Mouse (Mus musculus) erythroblast, embryonic 14.5 days (primary cell): ENCODE data around the gene Sptb. TPM values are rescaled to one million over a fixed set of nuclear protein-coding genes. Genes with fewer than 3 reads are reported as not detected.

ENCODE experiments used
- H3K27me3 ChIP-seq: 2 replicates; pipeline ENCODE4 v1.6.1; 2012; ENCODE audit warnings: inconsistent platforms; ENCODE audit not compliant: control insufficient read depth
- H3K36me3 ChIP-seq: 2 replicates; pipeline ENCODE4 v1.6.1; 2012; ENCODE audit warnings: mild to moderate bottlenecking, inconsistent platforms; ENCODE audit not compliant: control insufficient read depth
- H3K4me1 ChIP-seq: 2 replicates; pipeline ENCODE4 v1.6.1; 2012; ENCODE audit warnings: inconsistent platforms; ENCODE audit not compliant: control insufficient read depth
- H3K4me3 ChIP-seq: replicated peaks from 2 replicates; pipeline ENCODE3; 2012; ENCODE audit warnings: moderate library complexity, mild to moderate bottlenecking, inconsistent platforms
- H3K9me3 ChIP-seq: 2 replicates; pipeline ENCODE4 v1.6.1; 2012; ENCODE audit warnings: low read length, inconsistent platforms, mixed read lengths; ENCODE audit not compliant: control insufficient read depth
- GATA1 ChIP-seq: IDR thresholded peaks from 2 replicates; pipeline ENCODE4 v1.6.1; 2012; ENCODE audit warnings: low read length, inconsistent platforms, mixed read lengths
- TAL1 ChIP-seq: IDR thresholded peaks from 3 replicates; pipeline ENCODE4 v1.6.1; 2012; ENCODE audit warnings: low read length, inconsistent platforms, mixed read lengths
- polyA plus RNA-seq: library from polyadenylated mRNA; stranded (reverse); fragments of >175 nt; gene quantifications from 2 replicates; pipeline ENCODE4 v1.2.3, GENCODE M21; 2012

Sptb gene
- polyA plus RNA-seq, 1 experiment: 204 TPM

DNA sequence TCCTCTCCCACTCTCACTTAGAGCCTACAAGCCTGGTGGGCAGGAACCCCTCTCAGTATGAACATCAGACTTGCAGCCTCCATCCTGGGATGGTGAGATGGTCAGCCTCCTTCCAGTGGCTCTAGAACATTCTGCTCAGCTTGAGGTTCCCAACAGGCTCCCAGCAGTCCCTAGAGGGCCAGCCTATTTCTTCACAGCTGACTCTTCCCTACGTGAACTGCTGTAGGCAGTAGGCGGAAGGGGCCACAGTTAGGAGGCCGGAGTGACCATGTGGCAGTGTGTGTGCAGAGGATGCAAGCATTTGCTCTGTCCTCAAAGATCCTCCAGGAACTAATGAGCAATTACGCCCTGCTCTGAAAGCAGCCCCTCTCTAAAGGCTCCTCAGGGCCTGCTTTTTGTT, 92.2 kb downstream of the Sptb start:
- TF ChIP-seq TAL1 (no peak), GATA1 (no peak)
- H3K36me3 ChIP-seq: peaks cover 100% of the 10 kb centered on the region
- H3K4me1 ChIP-seq: peaks cover 2% of the 10 kb centered on the region
- H3K4me3 ChIP-seq: no peak overlapping the region
- no peaks in the 10 kb centered on the region for H3K9me3 ChIP-seq
- H3K27me3 ChIP-seq: no peaks in the 10 kb centered on the region; the same call in 1 of the 2 replicates

DNA sequence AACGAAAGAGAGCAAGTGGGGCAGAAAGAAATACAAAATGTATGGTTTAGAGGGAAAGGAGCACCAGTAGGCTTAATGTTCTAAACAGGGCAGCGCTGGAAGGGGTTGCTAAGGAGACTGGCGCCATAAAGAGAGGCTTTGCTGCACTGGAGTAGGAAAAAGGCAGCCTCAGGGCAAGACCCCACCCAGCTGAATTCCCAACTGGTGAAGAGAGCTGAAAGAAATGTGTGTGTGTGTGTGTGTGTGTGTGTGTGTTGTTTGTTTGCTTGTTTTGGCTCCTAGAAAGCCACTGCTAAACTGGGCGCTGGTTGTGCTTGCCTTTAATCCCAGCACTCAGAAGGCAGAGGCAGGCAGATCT, 94.8 kb downstream of the Sptb start:
- Histone ChIP-seq H3K4me3 (no peak overlapping the region), H3K27me3 (no peaks in the 10 kb centered on the region; the same call in 1 of the 2 replicates), H3K36me3 (peaks cover 100% of the 10 kb centered on the region), H3K9me3 (no peaks in the 10 kb centered on the region), H3K4me1 (peaks cover 2% of the 10 kb centered on the region)
- TF ChIP-seq GATA1 (no peak), TAL1 (no peak)

DNA sequence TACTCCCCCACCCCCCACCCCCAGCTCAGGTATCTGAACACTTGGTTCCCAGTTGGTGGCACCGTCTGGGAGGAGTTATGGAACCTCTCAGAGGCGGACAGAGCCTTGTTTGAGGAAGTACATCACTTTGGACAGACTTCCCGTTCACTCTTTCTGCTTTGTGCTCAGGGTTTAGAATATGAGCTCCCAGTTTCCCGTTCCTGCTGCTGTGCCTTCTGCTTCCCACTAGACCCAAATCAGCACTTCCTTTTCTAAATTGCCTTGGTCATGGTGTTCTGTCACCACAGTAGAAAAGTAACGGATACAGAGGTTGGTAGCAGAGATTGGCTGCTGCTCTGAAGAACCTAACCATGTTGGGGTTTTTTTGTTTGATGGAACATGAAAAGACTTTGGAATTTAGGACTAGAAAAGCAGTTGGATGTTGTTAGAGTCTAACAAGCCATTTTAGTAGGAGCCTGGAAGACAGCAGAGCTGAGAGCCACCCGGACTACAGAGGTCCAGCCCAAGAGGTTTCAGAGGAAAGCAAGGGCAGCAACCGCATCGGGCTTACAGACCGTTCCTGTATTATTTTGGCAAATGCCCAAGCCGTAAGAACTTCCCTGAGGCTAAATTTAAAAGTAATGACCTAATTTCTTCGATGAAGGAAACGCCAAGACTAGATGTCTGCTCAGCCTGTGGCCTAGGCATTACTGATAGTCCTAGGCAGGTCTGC, 95.3 kb downstream of the Sptb start:
- no peaks in the 10 kb centered on the region for H3K9me3 ChIP-seq
- peaks cover 2% of the 10 kb centered on the region for H3K4me1 ChIP-seq
- no peak overlapping the region for H3K4me3 ChIP-seq
- no peaks in the 10 kb centered on the region; the same call in 1 of the 2 replicates for H3K27me3 ChIP-seq
- peaks cover 100% of the 10 kb centered on the region for H3K36me3 ChIP-seq
- TF ChIP-seq GATA1: no peak

DNA sequence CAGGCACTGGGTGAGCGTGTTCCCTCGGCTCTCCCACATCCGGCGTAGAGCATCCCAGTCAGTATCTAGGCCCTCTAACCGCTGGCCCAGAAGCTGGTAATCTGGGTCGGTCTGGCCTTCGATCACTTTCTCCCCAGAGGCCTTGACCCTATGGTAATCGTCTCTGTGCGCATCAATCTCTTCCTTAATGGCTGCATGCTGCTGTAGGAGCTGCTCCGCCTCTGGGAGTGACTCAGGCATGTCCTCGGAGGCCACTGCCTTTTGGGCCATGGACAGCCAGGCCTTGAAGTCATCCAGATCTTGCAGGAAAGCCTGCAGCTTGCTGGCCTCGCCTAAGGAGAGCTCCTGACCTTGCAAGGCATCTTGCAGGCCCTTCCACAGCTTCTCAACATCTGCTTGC, 97.7 kb downstream of the Sptb start:
- no peak overlapping the region for H3K4me3 ChIP-seq
- no peaks in the 10 kb centered on the region; the same call in 1 of the 2 replicates for H3K27me3 ChIP-seq
- H3K4me1 ChIP-seq: no peaks in the 10 kb centered on the region; the same call in none of the 2 replicates
- H3K9me3 ChIP-seq: no peaks in the 10 kb centered on the region
- H3K36me3 ChIP-seq: peaks cover 100% of the 10 kb centered on the region
- TF ChIP-seq GATA1: no peak
- no peak for TF ChIP-seq TAL1

DNA sequence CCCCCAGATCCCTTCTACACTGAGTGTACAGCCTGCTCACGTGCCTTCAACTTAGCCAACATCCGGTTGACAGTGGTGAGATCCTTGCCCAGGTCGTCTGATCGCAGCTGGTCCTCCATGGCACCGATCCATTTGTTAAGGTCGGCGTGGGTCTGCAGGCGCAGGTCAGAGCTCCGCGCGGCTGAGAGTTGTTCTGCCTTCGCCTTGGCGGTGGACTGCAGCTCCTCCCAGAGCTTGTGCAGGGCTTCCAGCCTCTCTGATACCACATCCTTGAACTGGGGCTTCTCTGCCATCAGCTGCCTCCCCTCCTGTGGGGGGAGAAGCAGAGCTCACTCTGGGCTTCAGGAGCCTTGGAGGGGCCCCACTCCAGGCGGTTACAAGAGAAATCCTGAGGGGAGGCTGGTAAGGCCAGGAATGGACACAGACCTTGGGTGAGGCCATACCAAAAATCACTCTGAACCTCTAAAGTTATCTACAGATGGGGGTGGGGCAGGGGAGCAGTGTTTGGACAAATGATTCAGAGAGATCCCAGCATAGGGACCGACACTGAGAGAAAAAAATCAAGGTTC, 101.3 kb downstream of the Sptb start:
- TF ChIP-seq TAL1 (no peak), GATA1 (no peak)
- H3K36me3 ChIP-seq: peaks cover 100% of the 10 kb centered on the region
- H3K4me3 ChIP-seq: no peak overlapping the region
- H3K4me1 ChIP-seq: no peaks in the 10 kb centered on the region; the same call in none of the 2 replicates
- no peaks in the 10 kb centered on the region for H3K9me3 ChIP-seq
- H3K27me3 ChIP-seq: no peaks in the 10 kb centered on the region; the same call in 1 of the 2 replicates

DNA sequence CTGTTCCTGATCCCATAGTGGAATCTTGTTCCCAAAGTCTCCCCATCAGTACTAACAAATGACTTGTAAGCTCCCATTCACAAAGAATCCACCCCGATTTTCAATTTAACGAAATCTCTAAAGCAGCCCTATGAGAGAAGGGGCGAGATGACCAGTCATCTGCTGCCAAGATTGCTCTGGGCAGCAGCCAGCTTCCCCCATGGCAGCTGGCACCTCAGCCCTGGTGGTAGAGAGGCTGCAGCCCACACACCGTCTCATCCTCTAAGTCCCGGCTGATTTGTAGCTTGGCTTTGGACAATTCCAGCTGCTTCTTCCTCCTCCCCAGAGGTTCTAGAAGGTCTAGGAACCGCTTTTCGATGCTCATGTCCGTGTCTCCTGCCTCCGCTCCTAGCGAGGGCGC, 102.1 kb downstream of the Sptb start:
- Histone ChIP-seq H3K36me3 (peaks cover 100% of the 10 kb centered on the region), H3K27me3 (no peaks in the 10 kb centered on the region; the same call in 1 of the 2 replicates), H3K4me1 (no peaks in the 10 kb centered on the region; the same call in none of the 2 replicates), H3K9me3 (no peaks in the 10 kb centered on the region), H3K4me3 (no peak overlapping the region)
- TF ChIP-seq TAL1 (no peak), GATA1 (no peak)

DNA sequence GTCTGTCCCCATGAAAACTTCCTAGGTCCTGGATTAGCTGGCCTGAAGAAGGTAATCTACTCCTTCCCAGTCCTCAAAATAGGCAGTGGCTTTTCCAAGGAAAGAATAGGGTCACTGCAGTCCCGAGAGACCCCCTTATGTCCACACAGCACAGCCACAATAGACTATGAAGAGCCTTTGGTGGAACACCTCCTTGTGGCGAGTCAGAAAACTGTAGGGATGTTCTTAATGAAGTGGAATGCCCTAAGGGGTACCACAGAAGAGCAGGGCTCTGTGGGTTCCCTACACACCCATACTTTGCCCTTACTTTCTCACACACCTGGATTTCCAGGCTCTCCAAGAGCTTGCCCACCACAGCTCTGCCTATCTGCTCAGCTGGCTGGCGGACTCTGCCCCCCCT, 104.5 kb downstream of the Sptb start:
- Histone ChIP-seq H3K4me3 (no peak overlapping the region), H3K36me3 (peaks cover 100% of the 10 kb centered on the region)

DNA sequence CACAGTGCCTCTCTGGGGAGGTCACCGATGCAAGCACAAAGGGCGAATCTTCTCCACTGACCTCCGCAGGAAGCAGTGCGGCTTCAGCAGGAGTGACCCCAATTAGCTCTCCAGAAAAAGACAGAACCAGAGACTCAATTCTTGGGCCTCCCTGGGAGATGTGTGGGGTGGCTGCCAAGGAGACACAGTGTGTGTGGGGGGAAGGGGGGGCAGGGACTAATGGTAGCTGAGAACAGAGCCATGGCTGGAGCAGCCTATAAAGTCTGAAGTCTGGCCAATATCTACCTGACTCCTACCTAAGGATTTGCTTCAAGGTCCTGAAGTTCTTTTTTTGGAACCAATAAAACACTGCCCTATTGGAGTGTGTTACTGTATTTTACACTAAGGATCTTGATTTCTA, 105.8 kb downstream of the Sptb start:
- no peaks in the 10 kb centered on the region for H3K9me3 ChIP-seq
- H3K4me1 ChIP-seq: no peaks in the 10 kb centered on the region; the same call in 1 of the 2 replicates
- peaks cover 100% of the 10 kb centered on the region for H3K36me3 ChIP-seq
- TF ChIP-seq GATA1 (no peak), TAL1 (no peak)
- H3K4me3 ChIP-seq: no peak overlapping the region
- H3K27me3 ChIP-seq: no peaks in the 10 kb centered on the region; the same call in 1 of the 2 replicates

More for the DNA sequence above, 104.5 kb downstream of the Sptb start:
- Histone ChIP-seq H3K4me1 (no peaks in the 10 kb centered on the region; the same call in 1 of the 2 replicates), H3K9me3 (no peaks in the 10 kb centered on the region), H3K27me3 (no peaks in the 10 kb centered on the region; the same call in 1 of the 2 replicates)
- TF ChIP-seq TAL1: no peak
- no peak for TF ChIP-seq GATA1

DNA sequence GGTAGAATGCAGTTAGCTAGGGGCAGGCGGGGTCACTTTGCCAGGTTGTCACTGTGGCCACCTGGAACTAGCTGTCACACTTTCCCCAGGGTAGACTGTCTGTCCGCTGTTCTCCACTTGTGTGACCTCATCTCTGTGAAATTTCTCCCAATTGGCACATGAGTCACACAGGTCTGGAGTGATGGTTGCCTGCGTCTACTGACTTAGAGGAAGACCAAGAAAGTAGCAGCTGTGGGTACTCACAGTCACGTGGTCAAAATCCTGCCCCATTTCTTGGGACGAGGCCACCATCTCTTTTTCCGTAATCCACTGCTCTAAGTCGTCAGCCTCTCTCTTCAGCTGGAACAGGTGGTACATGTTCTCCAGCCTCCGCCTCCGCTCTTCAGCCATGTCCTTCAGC, 106.6 kb downstream of the Sptb start:
- no peak for TF ChIP-seq GATA1
- TF ChIP-seq TAL1: no peak
- Histone ChIP-seq H3K4me1 (no peaks in the 10 kb centered on the region; the same call in 1 of the 2 replicates), H3K9me3 (no peaks in the 10 kb centered on the region), H3K4me3 (no peak overlapping the region), H3K36me3 (peaks cover 100% of the 10 kb centered on the region), H3K27me3 (no peaks in the 10 kb centered on the region; the same call in 1 of the 2 replicates)
